Mouse (Mus musculus) neural tube, embryonic 14.5 days (tissue): ENCODE results near the gene Cep128. TPM values are rescaled to one million over a fixed set of nuclear protein-coding genes. Genes with fewer than 3 reads are reported as not detected.
A peak's percentile ranks its signal among the peaks of the same experiment; 100 is the strongest.
"Not testable (repeated sequence)": the region's sequence is repeated elsewhere in the genome, so short reads cannot be mapped to it uniquely, and the experiment has no call there.

ENCODE experiments used
- ATAC-seq: fragments of 200-750 bp; cut with Nextera tagmentation; 2 replicates; pipeline ENCODE4 v1.8.0; 2017; ENCODE audit warnings: low read depth, mild to moderate bottlenecking, moderate TSS enrichment, moderate library complexity
- H3K27ac ChIP-seq: fragments of 300-500 bp; sonication (generic); 2 replicates; pipeline ENCODE4 v1.5.1; 2014; ENCODE audit warnings: low read depth, mild to moderate bottlenecking, control low read depth, low read length, moderate library complexity, mixed read lengths
- H3K27me3 ChIP-seq: fragments of 300-500 bp; sonication (generic); 2 replicates; pipeline ENCODE4 v1.6.1; 2014; ENCODE audit warnings: low read length; ENCODE audit not compliant: control insufficient read depth, insufficient read depth
- H3K36me3 ChIP-seq: fragments of 300-500 bp; sonication (generic); 2 replicates; pipeline ENCODE4 v1.6.1; 2014; ENCODE audit warnings: low read length, mixed read lengths; ENCODE audit not compliant: control insufficient read depth, insufficient read depth
- H3K4me1 ChIP-seq: fragments of 300-500 bp; sonication (generic); 2 replicates; pipeline ENCODE4 v1.6.1; 2014; ENCODE audit warnings: low read length; ENCODE audit not compliant: control insufficient read depth, insufficient read depth
- H3K4me2 ChIP-seq: fragments of 300-500 bp; sonication (generic); 2 replicates; pipeline ENCODE4 v1.6.1; 2014; ENCODE audit warnings: mild to moderate bottlenecking, low read depth, low read length, control low read depth
- H3K4me3 ChIP-seq: fragments of 300-500 bp; sonication (generic); 2 replicates; pipeline ENCODE4 v1.5.1; 2014; ENCODE audit warnings: low read depth, low read length, control low read depth, mixed read lengths
- H3K9ac ChIP-seq: fragments of 300-500 bp; sonication (generic); replicated peaks from 2 replicates; pipeline ENCODE4 v1.6.1; 2014; ENCODE audit warnings: low read depth, mild to moderate bottlenecking, control low read depth, low read length, mixed read lengths
- H3K9me3 ChIP-seq: fragments of 300-500 bp; sonication (generic); 2 replicates; pipeline ENCODE4 v1.6.1; 2016; ENCODE audit warnings: low read length; ENCODE audit not compliant: control insufficient read depth
- WGBS: fragments of 180-500 bp; shearing (Covaris S2); extraction: QIAGEN DNeasy Blood & Tissue Kit; methylation state at CpG from one replicate; pipeline ENCODE4 v1.1.7; 2014; 5-methylcytosine and 5-hydroxymethylcytosine counted together
- polyA plus RNA-seq: library from polyadenylated mRNA; unstranded; fragments of >200 nt; fragmentation: Nextera tagmentation; extraction: Ambion mirVana; gene quantifications from 2 replicates; pipeline ENCODE4 v1.2.1, GENCODE M21; 2014

Cep128 gene
- polyA plus RNA-seq, 1 experiment from 2014 or later, result 3.6 TPM

GRCm38 (mm10) chr12:91412461-91413182 is 28.4 kb upstream of the Cep128 start:
- peaks cover 10% of the 10 kb centered on the region; the same call in 1 of the 2 replicates for H3K4me1 ChIP-seq
- H3K36me3 ChIP-seq, result no peaks in the 10 kb centered on the region
- H3K4me2 ChIP-seq, result no peak overlapping the region
- no peak overlapping the region for H3K4me3 ChIP-seq
- ATAC-seq, result peak; percentile 95
- peaks cover 6% of the 10 kb centered on the region for H3K27me3 ChIP-seq
- H3K9me3 ChIP-seq, result no peaks in the 10 kb centered on the region
- H3K27ac ChIP-seq, result no peak overlapping the region; the same call in 1 of the 2 replicates
- WGBS, result 15% methylated on average over 7 of the region's 7 CpGs
- no peak overlapping the region for H3K9ac ChIP-seq

GRCm38 (mm10) chr12:91410306-91410705 is 26.1 kb upstream of the Cep128 start:
- H3K4me1 ChIP-seq, result peaks cover 10% of the 10 kb centered on the region; the same call in 1 of the 2 replicates
- H3K36me3 ChIP-seq, result no peaks in the 10 kb centered on the region
- no peak for ATAC-seq
- no peaks in the 10 kb centered on the region for H3K9me3 ChIP-seq
- no peak overlapping the region for H3K27ac ChIP-seq
- no peak overlapping the region for H3K9ac ChIP-seq
- no peaks in the 10 kb centered on the region for H3K27me3 ChIP-seq
- H3K4me3 ChIP-seq, result no peak overlapping the region
- no peak overlapping the region for H3K4me2 ChIP-seq
- WGBS, result 86% methylated on average over 4 of the region's 4 CpGs

DNA sequence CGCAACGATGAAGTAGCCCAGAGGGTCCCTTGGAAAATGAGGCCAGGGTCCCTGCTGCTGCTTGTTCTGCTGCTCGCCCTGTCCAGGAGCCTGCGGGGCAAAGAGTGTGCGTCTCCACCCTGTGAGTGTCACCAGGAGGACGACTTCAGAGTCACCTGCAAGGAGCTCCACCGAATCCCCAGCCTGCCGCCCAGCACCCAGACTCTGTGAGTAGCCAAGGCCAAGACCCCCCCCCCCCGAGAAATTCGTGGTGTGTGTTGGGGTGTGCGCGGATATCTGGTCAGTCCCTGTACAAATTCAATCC is 16.8 kb upstream of the Cep128 start:
- peak overlapping the region; percentile 46; the same call in 1 of the 2 replicates for H3K9ac ChIP-seq
- no peaks in the 10 kb centered on the region for H3K9me3 ChIP-seq
- no peaks in the 10 kb centered on the region for H3K36me3 ChIP-seq
- peak overlapping the region; percentile 35 for H3K4me3 ChIP-seq
- 0 out of 2 replicates have a peak, but pooled peaks have one; percentile 12 for ATAC-seq
- peaks cover 18% of the 10 kb centered on the region for H3K27me3 ChIP-seq
- H3K4me2 ChIP-seq, result peak overlapping the region; percentile 76
- 7% methylated on average over 12 of the region's 12 CpGs for WGBS
- H3K27ac ChIP-seq, result no peak overlapping the region
- peaks cover 5% of the 10 kb centered on the region; the same call in 1 of the 2 replicates for H3K4me1 ChIP-seq

DNA sequence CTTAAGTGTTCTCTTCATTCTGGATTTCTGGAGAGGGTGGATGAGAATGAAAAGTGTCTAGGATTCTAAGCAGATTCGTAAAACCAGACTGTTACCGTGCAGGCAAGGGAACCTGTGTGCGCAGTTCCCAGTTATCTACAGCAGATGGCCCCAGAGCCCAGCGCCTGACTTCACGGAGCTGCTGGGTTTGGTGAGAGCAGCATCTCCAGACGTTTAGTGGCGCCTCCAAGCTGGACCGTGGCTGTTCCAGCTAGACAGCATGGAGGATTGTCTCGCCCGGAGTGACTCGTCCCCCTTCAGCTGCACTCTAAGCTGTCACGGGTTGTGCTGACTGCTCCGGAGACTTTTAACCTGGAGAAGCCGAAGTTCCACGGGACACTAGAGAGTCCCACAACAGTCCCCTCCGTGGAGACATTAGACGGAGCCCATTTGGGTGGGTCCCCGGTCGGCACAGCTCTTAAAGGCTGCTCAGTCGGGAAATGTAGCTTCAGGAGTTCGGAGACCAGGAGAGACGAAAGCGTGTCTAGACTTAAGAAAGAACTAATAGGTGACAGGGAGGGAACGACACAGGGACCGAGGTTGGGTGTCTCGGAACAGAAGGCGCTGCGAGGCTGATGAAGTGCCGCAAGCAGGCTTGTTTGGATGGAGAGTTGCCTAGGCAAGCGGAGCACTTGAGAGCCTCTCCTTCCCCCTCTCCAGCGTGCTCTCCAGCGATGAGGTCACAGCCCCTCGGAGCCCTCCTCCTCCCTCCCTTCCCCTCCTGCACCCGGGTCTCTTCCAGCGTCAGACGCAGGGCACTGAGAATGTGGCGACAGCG is 16.2 kb upstream of the Cep128 start:
- peak overlapping the region; percentile 76 for H3K4me2 ChIP-seq
- no peaks in the 10 kb centered on the region for H3K9me3 ChIP-seq
- no peaks in the 10 kb centered on the region for H3K36me3 ChIP-seq
- H3K4me1 ChIP-seq, result peaks cover 5% of the 10 kb centered on the region; the same call in 1 of the 2 replicates
- peak overlapping the region; percentile 35 for H3K4me3 ChIP-seq
- peak overlapping the region; percentile 46; the same call in 1 of the 2 replicates for H3K9ac ChIP-seq
- H3K27me3 ChIP-seq, result peaks cover 18% of the 10 kb centered on the region
- ATAC-seq, result peak; percentile 97
- no peak overlapping the region for H3K27ac ChIP-seq
- WGBS, result under 1% methylated on average over 38 of the region's 38 CpGs

GRCm38 (mm10) chr12:91383516-91384264 is 519 bp downstream of the Cep128 start:
- peak overlapping the region; percentile 32 for H3K9ac ChIP-seq
- H3K4me3 ChIP-seq, result peak overlapping the region; percentile 56
- H3K9me3 ChIP-seq, result no peaks in the 10 kb centered on the region
- H3K27me3 ChIP-seq, result no peaks in the 10 kb centered on the region
- 7% methylated on average over 22 of the region's 22 CpGs for WGBS
- H3K27ac ChIP-seq, result no peak overlapping the region
- peak; percentile 69 for ATAC-seq
- peaks cover 4% of the 10 kb centered on the region; the same call in 1 of the 2 replicates for H3K4me1 ChIP-seq
- peak overlapping the region; percentile 97 for H3K4me2 ChIP-seq
- no peaks in the 10 kb centered on the region for H3K36me3 ChIP-seq

DNA sequence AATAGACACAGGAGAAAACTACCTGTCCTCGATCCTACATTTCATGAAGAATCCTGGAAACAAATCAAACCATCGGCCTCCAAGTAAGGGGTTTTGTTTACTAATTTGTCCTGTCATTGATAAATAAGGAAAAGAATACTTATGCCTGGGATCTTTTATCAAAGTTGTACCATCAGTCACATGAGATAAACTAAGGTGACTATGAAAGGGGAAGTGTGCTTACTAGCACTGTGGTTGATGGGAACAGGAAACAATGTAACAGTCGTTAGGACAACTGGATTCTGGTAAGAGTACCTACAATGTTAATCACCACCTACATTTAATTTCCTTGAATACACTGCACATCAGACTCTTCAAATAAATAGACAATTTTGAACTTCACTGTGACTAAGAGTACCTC is 15.0 kb downstream of the Cep128 start:
- H3K4me3 ChIP-seq, result no peak overlapping the region
- no peak overlapping the region for H3K9ac ChIP-seq
- WGBS, result 95% methylated on average over 3 of the region's 3 CpGs
- no peak overlapping the region for H3K4me2 ChIP-seq
- H3K4me1 ChIP-seq, result no peaks in the 10 kb centered on the region
- H3K27ac ChIP-seq, result no peak overlapping the region
- H3K27me3 ChIP-seq, result no peaks in the 10 kb centered on the region
- no peaks in the 10 kb centered on the region for H3K36me3 ChIP-seq
- peaks cover 4% of the 10 kb centered on the region; the same call in 1 of the 2 replicates for H3K9me3 ChIP-seq
- ATAC-seq, result no peak

GRCm38 (mm10) chr12:91353783-91354182 is 30.4 kb downstream of the Cep128 start:
- 91% methylated on average over 8 of the region's 8 CpGs for whole genome bisulfite sequencing
- no peak overlapping the region for H3K9ac ChIP-seq
- no peaks in the 10 kb centered on the region for H3K9me3 ChIP-seq
- no peaks in the 10 kb centered on the region for H3K36me3 ChIP-seq
- H3K4me1 ChIP-seq, result no peaks in the 10 kb centered on the region
- no peaks in the 10 kb centered on the region for H3K27me3 ChIP-seq
- H3K4me3 ChIP-seq, result no peak overlapping the region
- ATAC-seq, result no peak
- no peak overlapping the region for H3K4me2 ChIP-seq
- H3K27ac ChIP-seq, result no peak overlapping the region

DNA sequence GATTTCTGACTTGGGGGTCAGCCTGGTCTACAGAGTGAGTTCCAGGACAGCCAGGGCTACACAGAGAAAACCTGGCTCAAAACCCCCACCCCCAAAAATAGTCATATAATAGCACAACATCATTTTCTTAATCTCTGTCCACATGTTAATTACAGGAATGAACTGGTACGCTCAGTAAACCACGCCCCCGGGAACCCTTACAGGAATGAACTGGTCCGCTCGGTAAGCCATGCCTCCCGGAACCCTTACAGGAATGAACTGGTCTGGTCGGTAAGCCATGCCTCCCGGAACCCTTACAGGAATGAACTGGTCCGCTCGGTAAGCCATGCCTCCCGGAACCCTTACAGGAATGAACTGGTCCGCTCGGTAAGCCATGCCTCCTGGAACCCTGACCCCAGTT is 45.6 kb downstream of the Cep128 start:
- 95% methylated on average over 13 of the region's 13 CpGs for WGBS
- not testable (repeated sequence) for H3K27me3 ChIP-seq, ATAC-seq, H3K9ac ChIP-seq, H3K36me3 ChIP-seq, H3K4me1 ChIP-seq, H3K4me3 ChIP-seq, H3K9me3 ChIP-seq, H3K27ac ChIP-seq, H3K4me2 ChIP-seq
